Mouse (Mus musculus): Measurements from ENCODE around the gene Tmcc1. TPM values are rescaled to one million over a fixed set of nuclear protein-coding genes. Genes with fewer than 3 reads are reported as not detected.
A peak's percentile ranks its signal among the peaks of the same experiment; 100 is the strongest.
"Not testable (repeated sequence)": the region's sequence is repeated elsewhere in the genome, so short reads cannot be mapped to it uniquely, and the experiment has no call there.

Gene Tmcc1
- polyA plus RNA-seq, 1 experiment from 2014 or later: 11.1 TPM

GRCm38 (mm10) chr6:116173511-116174099 is 19.7 kb downstream of the Tmcc1 start:
- H3K27me3 ChIP-seq (replicated peaks; ENCODE audit: control insufficient read depth, insufficient read depth, low read length); H3K9ac ChIP-seq (ENCODE audit: low read depth, low read length); ATAC-seq (ENCODE audit: low read depth); H3K4me1 ChIP-seq (ENCODE audit: control insufficient read depth, insufficient read depth, low read length); DNase-seq (ENCODE audit: low spot score); H3K4me2 ChIP-seq (ENCODE audit: low read depth, low read length); H3K9me3 ChIP-seq (ENCODE audit: control insufficient read depth, low read length); H3K27ac ChIP-seq (replicated peaks; ENCODE audit: low read depth, low read length); H3K4me3 ChIP-seq (ENCODE audit: low read depth, low read length): not testable (repeated sequence)
- 82% methylated on average over 37 of the region's 37 CpGs for WGBS
- peaks cover 10% of the 10 kb centered on the region for H3K36me3 ChIP-seq (ENCODE audit: control insufficient read depth, insufficient read depth, low read length)

DNA sequence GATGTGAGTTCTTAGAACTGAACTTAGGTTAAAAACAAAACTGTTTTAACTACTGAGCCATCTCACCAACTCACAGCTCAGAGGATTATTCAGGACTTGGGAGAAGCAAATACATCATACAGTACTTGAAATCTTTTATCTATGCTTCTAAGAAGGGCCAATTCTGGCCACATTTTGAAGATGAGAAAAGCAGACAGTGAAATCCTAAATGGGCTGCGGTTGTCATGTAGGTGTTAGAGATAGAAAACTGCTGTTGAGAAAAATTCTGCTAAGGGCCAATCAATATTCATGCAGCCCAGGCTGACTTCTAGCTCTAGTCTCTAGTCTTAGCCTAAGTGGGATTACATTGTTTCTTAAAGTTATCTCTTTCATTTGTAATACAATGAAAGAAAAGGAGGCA is 26.9 kb downstream of the Tmcc1 start:
- Histone ChIP-seq H3K4me1 (ENCODE audit: control insufficient read depth, insufficient read depth, low read length) (no peaks in the 10 kb centered on the region), H3K27me3 (replicated peaks; ENCODE audit: control insufficient read depth, insufficient read depth, low read length) (no peaks in the 10 kb centered on the region), H3K4me3 (ENCODE audit: low read depth, low read length) (no peak overlapping the region), H3K4me2 (ENCODE audit: low read depth, low read length) (no peak overlapping the region), H3K9me3 (ENCODE audit: control insufficient read depth, low read length) (no peaks in the 10 kb centered on the region), H3K9ac (ENCODE audit: low read depth, low read length) (no peak overlapping the region), H3K27ac (replicated peaks; ENCODE audit: low read depth, low read length) (no peak overlapping the region), H3K36me3 (ENCODE audit: control insufficient read depth, insufficient read depth, low read length) (peaks cover 8% of the 10 kb centered on the region)
- no peak for DNase-seq (ENCODE audit: low spot score)
- WGBS: 94% methylated on average over 1 of the region's 1 CpGs
- no peak for ATAC-seq (ENCODE audit: low read depth)

DNA sequence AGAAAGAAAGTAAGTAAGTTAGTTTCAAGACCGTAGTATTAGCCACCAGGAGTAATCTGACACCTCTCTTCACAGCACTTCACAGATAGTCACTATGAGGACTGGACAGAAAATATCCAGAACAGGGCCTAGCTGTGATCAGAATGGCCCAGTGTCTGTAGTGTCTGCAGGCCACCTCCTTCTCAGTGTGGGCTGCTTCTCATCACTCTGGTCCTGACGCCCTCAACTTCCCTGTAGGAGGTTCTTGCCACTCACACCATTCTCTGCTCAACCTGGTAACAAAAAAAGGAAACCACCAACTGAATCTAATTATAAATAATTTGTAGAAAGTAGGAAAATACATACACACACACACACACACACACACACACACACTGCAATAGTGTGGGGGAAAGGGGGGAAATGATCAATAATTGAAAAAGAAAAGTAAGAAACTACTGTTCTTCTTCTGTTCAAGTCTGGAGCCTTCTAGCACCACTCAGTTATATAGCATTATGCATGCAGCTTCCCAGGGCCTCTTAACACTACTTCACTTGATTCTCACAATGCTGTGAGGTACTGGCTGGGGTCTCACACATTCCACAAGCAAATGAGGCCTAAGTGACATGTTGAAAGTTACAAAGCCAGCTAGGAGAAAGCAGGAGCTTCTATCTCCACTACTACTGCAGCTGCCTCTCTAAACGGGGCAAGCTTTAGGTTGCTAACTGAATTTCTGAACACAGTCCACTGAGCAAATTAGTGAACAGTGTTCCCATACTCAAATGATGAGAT is 38.2 kb downstream of the Tmcc1 start:
- Histone ChIP-seq H3K4me2 (ENCODE audit: low read depth, low read length) (no peak overlapping the region), H3K4me1 (ENCODE audit: control insufficient read depth, insufficient read depth, low read length) (no peaks in the 10 kb centered on the region), H3K4me3 (ENCODE audit: low read depth, low read length) (no peak overlapping the region), H3K27ac (replicated peaks; ENCODE audit: low read depth, low read length) (no peak overlapping the region; the same call in 1 of the 2 replicates), H3K27me3 (replicated peaks; ENCODE audit: control insufficient read depth, insufficient read depth, low read length) (no peaks in the 10 kb centered on the region), H3K36me3 (ENCODE audit: control insufficient read depth, insufficient read depth, low read length) (0 out of 2 replicates have a peak, but pooled peaks cover 13% of the 10 kb centered on the region), H3K9me3 (ENCODE audit: control insufficient read depth, low read length) (no peaks in the 10 kb centered on the region), H3K9ac (ENCODE audit: low read depth, low read length) (no peak overlapping the region)
- 31% methylated on average over 3 of the region's 3 CpGs for WGBS
- ATAC-seq (ENCODE audit: low read depth): no peak
- no peak for DNase-seq (ENCODE audit: low spot score)

DNA sequence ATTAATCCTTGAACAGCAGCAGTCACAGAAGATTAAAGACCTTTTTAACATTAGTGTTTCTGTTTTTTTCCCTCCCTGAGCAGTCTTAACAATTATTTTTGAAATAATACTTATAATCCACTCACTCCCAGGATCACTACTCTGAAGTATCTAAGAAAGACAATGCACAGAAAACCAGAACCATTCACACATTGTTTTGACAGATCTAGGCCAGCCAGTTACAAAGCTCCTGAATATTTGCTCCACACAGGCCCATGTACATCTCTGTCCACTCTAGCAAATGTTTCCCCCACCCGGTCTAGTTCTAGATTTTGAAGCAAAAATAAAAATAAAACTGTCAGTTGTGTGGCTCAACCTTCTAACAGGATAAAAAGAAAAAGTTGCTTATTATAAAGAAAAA is 45.9 kb downstream of the Tmcc1 start:
- DNase-seq (ENCODE audit: low spot score): no peak
- ATAC-seq (ENCODE audit: low read depth): no peak
- Histone ChIP-seq H3K4me3 (ENCODE audit: low read depth, low read length) (no peak overlapping the region), H3K4me1 (ENCODE audit: control insufficient read depth, insufficient read depth, low read length) (no peaks in the 10 kb centered on the region; the same call in 1 of the 2 replicates), H3K27ac (replicated peaks; ENCODE audit: low read depth, low read length) (no peak overlapping the region), H3K9me3 (ENCODE audit: control insufficient read depth, low read length) (peaks cover 5% of the 10 kb centered on the region; the same call in 1 of the 2 replicates), H3K9ac (ENCODE audit: low read depth, low read length) (no peak overlapping the region), H3K27me3 (replicated peaks; ENCODE audit: control insufficient read depth, insufficient read depth, low read length) (no peaks in the 10 kb centered on the region), H3K4me2 (ENCODE audit: low read depth, low read length) (no peak overlapping the region), H3K36me3 (ENCODE audit: control insufficient read depth, insufficient read depth, low read length) (peaks cover 16% of the 10 kb centered on the region; the same call in 1 of the 2 replicates)
- 77% methylated on average over 1 of the region's 1 CpGs for WGBS

- WGBS: 78% methylated on average over 2 of the region's 2 CpGs
- Histone ChIP-seq H3K9me3 (ENCODE audit: control insufficient read depth, low read length) (peaks cover 5% of the 10 kb centered on the region; the same call in 1 of the 2 replicates), H3K9ac (ENCODE audit: low read depth, low read length) (no peak overlapping the region), H3K36me3 (ENCODE audit: control insufficient read depth, insufficient read depth, low read length) (peaks cover 6% of the 10 kb centered on the region; the same call in 1 of the 2 replicates), H3K27ac (replicated peaks; ENCODE audit: low read depth, low read length) (no peak overlapping the region), H3K4me1 (ENCODE audit: control insufficient read depth, insufficient read depth, low read length) (no peaks in the 10 kb centered on the region; the same call in 1 of the 2 replicates), H3K4me3 (ENCODE audit: low read depth, low read length) (no peak overlapping the region), H3K4me2 (ENCODE audit: low read depth, low read length) (no peak overlapping the region), H3K27me3 (replicated peaks; ENCODE audit: control insufficient read depth, insufficient read depth, low read length) (no peaks in the 10 kb centered on the region)
- ATAC-seq (ENCODE audit: low read depth) (no peak), DNase-seq (ENCODE audit: low spot score) (no peak)
Measured at GRCm38 (mm10) chr6:116141696-116142095, 51.6 kb downstream of the Tmcc1 start.

DNA sequence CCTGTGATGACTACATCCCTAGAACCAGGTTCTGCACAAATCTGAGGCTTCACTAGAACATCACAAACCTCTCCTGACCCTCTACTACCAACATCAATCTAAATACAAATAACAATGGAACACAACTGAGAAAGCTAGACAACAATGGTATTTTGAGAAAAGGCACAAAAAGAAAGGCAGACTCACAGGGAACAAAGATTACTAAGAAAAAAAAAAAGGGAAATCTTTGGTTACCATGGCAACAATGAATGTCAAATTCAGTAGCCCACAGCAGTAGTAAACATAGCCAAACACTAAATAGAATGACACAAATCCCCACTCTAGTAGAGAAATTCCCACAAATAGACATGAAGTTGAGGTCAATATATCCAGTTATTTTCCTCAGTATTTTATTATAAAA is 52.5 kb downstream of the Tmcc1 start:
- Histone ChIP-seq H3K4me2 (ENCODE audit: low read depth, low read length) (no peak overlapping the region), H3K9me3 (ENCODE audit: control insufficient read depth, low read length) (peaks cover 5% of the 10 kb centered on the region; the same call in 1 of the 2 replicates), H3K9ac (ENCODE audit: low read depth, low read length) (no peak overlapping the region), H3K36me3 (ENCODE audit: control insufficient read depth, insufficient read depth, low read length) (peaks cover 6% of the 10 kb centered on the region; the same call in 1 of the 2 replicates), H3K4me3 (ENCODE audit: low read depth, low read length) (no peak overlapping the region), H3K4me1 (ENCODE audit: control insufficient read depth, insufficient read depth, low read length) (no peaks in the 10 kb centered on the region; the same call in 1 of the 2 replicates), H3K27ac (replicated peaks; ENCODE audit: low read depth, low read length) (no peak overlapping the region), H3K27me3 (replicated peaks; ENCODE audit: control insufficient read depth, insufficient read depth, low read length) (no peaks in the 10 kb centered on the region)
- DNase-seq (ENCODE audit: low spot score): no peak
- no peak for ATAC-seq (ENCODE audit: low read depth)

GRCm38 (mm10) chr6:116139143-116139856 is 54.0 kb downstream of the Tmcc1 start:
- DNase-seq (ENCODE audit: low spot score) (no peak), ATAC-seq (ENCODE audit: low read depth) (no peak)
- H3K27ac ChIP-seq (replicated peaks; ENCODE audit: low read depth, low read length): no peak overlapping the region
- no peaks in the 10 kb centered on the region; the same call in 1 of the 2 replicates for H3K4me1 ChIP-seq (ENCODE audit: control insufficient read depth, insufficient read depth, low read length)
- no peak overlapping the region for H3K9ac ChIP-seq (ENCODE audit: low read depth, low read length)
- H3K4me3 ChIP-seq (ENCODE audit: low read depth, low read length): no peak overlapping the region
- H3K9me3 ChIP-seq (ENCODE audit: control insufficient read depth, low read length): peaks cover 5% of the 10 kb centered on the region; the same call in 1 of the 2 replicates
- peaks cover 6% of the 10 kb centered on the region; the same call in 1 of the 2 replicates for H3K36me3 ChIP-seq (ENCODE audit: control insufficient read depth, insufficient read depth, low read length)
- H3K27me3 ChIP-seq (replicated peaks; ENCODE audit: control insufficient read depth, insufficient read depth, low read length): no peaks in the 10 kb centered on the region
- 51% methylated on average over 2 of the region's 2 CpGs for WGBS
- H3K4me2 ChIP-seq (ENCODE audit: low read depth, low read length): no peak overlapping the region

DNA sequence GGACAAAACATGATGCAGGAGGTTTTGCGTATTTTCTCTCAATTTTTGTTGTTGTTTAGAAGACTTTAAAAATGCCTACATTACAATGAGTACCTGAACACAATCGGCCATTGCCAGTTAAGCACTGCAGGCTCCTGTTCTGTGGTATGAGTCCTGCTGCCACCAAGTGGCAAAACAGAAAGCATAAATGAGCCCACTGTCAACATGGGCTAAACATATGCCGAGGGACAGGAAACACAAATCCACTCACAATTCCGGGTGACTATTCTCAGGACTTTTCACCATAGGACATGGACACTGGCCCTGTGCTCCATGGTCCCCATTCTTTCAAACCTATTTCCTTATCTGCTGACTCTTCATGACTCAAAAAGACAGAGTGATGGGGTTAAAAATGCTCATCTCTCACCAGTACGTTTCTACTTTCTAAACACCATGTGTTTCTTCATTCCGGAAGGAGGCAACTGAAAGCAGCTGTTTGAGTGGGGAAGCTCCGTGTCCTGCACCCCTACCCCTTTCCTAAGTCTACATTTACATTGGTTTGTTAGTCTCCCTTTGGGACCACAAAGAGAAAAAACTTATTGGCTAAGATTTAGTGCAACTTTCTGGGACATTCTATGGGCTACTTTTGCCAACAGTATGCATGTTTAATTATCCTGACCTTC is 57.2 kb downstream of the Tmcc1 start:
- H3K4me3 ChIP-seq (ENCODE audit: low read depth, low read length): no peak overlapping the region
- no peak overlapping the region for H3K27ac ChIP-seq (replicated peaks; ENCODE audit: low read depth, low read length)
- DNase-seq (ENCODE audit: low spot score) (peak; percentile 42), ATAC-seq (ENCODE audit: low read depth) (no peak)
- peaks cover 6% of the 10 kb centered on the region; the same call in 1 of the 2 replicates for H3K36me3 ChIP-seq (ENCODE audit: control insufficient read depth, insufficient read depth, low read length)
- no peak overlapping the region for H3K4me2 ChIP-seq (ENCODE audit: low read depth, low read length)
- H3K9me3 ChIP-seq (ENCODE audit: control insufficient read depth, low read length): no peaks in the 10 kb centered on the region
- no peaks in the 10 kb centered on the region for H3K27me3 ChIP-seq (replicated peaks; ENCODE audit: control insufficient read depth, insufficient read depth, low read length)
- H3K4me1 ChIP-seq (ENCODE audit: control insufficient read depth, insufficient read depth, low read length): no peaks in the 10 kb centered on the region
- 44% methylated on average over 7 of the region's 7 CpGs for WGBS
- no peak overlapping the region for H3K9ac ChIP-seq (ENCODE audit: low read depth, low read length)

Data from embryonic facial prominence, embryonic 14.5 days (tissue).